Mouse (Mus musculus): Measurements from ENCODE around the gene Immt. TPM values are rescaled to one million over a fixed set of nuclear protein-coding genes. Genes with fewer than 3 reads are reported as not detected.

Gene Immt
- 51.7 and 56.9 TPM in 2 replicates for polyA plus RNA-seq (2012; rRNA removed)

GRCm38 (mm10) chr6:71830690-71831580 lies at the start of gene Immt:
Immt (plus strand) TSS chr6:71831331.

GRCm38 (mm10) chr6:71826869-71827268 lies 4.3 kb upstream of the Immt start, which contains the start of gene Mrpl35:
Mrpl35 (minus strand) TSS chr6:71826969.

GRCm38 (mm10) chr6:71908481-71909381 lies 77.6 kb downstream of the Immt start, which contains the start of the genes Ptcd3 and Polr1a:
Ptcd3 (minus strand) TSS chr6:71908750.
Polr1a (plus strand) TSS chr6:71909053.

Other genes starting within 250 kb of the Immt start
- 11.6 and 12.9 TPM in 2 replicates for gene Kdm3a, start 198.3 kb upstream of the Immt start, polyA plus RNA-seq (2012; rRNA removed)
- 2.1 and 2.3 TPM in 2 replicates for gene Reep1, start 123.8 kb upstream of the Immt start, polyA plus RNA-seq (2012; rRNA removed)
- gene Mrpl35, start 4.4 kb upstream of the Immt start, polyA plus RNA-seq (2012; rRNA removed), result 13.3 and 13.5 TPM in 2 replicates
- gene Ptcd3, start 77.4 kb downstream of the Immt start, polyA plus RNA-seq (2012; rRNA removed), result 33.2 and 36.1 TPM in 2 replicates
- 9.5 and 9.9 TPM in 2 replicates for gene Polr1a, start 77.7 kb downstream of the Immt start, polyA plus RNA-seq (2012; rRNA removed)